Mouse (Mus musculus): Measurements from ENCODE around the gene Nr2f2. TPM values are rescaled to one million over a fixed set of nuclear protein-coding genes. Genes with fewer than 3 reads are reported as not detected.

Gene Nr2f2
- polyA plus RNA-seq, 1 experiment from 2014 or later, result 95.7 TPM

DNA sequence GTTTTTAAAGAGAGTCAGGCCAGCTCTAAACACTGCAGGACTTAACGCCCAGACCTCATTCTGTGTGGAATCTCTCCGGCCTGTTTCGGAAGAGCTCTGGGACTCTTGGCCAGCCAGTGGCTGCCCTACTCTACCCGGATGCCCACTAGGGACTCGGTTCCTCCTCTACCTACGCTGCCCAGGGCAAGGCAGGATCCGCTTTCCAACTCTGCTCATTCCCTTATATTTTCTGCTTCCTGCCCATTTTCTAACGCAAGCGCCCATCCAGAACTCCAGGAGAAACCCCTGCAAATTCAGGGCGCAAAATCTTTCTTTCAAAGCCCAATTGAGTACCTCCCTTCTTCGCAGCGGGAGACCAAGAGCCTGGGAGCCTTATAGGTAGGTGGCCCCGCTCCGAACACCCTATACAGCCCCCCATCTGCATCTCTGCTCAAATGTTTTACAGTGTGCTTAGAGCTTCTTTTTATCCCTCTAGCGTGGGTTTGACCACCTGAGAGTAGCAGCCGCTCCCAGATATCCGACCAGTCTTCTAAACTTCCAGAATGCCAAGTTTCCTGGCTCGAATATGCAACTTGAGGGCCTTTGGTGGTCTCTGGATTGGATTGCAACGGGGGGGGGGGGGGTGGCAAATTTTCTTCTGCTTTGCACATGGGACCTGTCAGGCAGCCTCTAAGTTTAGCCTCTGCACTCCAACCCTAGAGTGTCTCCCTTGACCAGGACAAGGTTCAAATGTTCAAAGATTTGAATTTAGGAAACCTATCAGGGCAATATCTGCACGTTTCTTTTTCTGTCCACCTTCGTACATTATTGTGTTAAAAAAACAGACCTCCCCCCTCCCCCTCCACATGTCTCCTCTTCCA is 40.1 kb downstream of the Nr2f2 start:
- H3K36me3 ChIP-seq (ENCODE audit: control insufficient read depth, insufficient read depth, low read length), result no peaks in the 10 kb centered on the region
- H3K9ac ChIP-seq (ENCODE audit: low read length), result no peak overlapping the region
- no peak overlapping the region for H3K4me2 ChIP-seq (ENCODE audit: low read depth, low read length)
- H3K27ac ChIP-seq (ENCODE audit: low read length), result no peak overlapping the region
- H3K4me1 ChIP-seq (replicated peaks; ENCODE audit: control insufficient read depth, insufficient read depth, low read length), result peaks cover 8% of the 10 kb centered on the region
- WGBS, result 18% methylated on average over 21 of the region's 21 CpGs
- no peak overlapping the region for H3K4me3 ChIP-seq (ENCODE audit: low read length)
- H3K9me3 ChIP-seq (ENCODE audit: control insufficient read depth, low read length), result no peaks in the 10 kb centered on the region
- no peak for ATAC-seq (ENCODE audit: low read depth)
- peaks cover 49% of the 10 kb centered on the region for H3K27me3 ChIP-seq (ENCODE audit: control insufficient read depth, insufficient read depth, low read depth, low read length)

DNA sequence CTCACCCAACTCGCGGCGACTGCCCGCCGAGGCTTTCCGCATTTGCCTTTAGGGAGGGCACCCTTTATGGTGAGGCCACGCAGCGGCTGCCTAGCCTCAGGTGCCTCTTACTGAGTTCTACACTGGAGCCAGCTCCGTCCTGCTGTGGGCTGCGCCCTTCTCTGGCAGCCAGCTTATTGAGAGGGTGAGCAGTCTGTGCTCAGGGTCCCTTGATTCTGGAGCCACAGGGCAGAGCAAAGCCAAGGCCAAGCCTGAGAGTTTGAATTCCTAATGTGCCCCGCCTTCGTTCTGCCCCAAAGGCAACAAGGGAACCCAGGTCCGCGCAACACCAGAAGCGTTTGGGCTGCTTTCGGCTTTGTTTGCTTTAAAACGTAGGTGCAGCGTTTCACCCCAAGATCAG is 41.2 kb downstream of the Nr2f2 start:
- H3K36me3 ChIP-seq (ENCODE audit: control insufficient read depth, insufficient read depth, low read length), result no peaks in the 10 kb centered on the region
- 10% methylated on average over 18 of the region's 18 CpGs for WGBS
- ATAC-seq (ENCODE audit: low read depth), result peak; percentile 60

DNA sequence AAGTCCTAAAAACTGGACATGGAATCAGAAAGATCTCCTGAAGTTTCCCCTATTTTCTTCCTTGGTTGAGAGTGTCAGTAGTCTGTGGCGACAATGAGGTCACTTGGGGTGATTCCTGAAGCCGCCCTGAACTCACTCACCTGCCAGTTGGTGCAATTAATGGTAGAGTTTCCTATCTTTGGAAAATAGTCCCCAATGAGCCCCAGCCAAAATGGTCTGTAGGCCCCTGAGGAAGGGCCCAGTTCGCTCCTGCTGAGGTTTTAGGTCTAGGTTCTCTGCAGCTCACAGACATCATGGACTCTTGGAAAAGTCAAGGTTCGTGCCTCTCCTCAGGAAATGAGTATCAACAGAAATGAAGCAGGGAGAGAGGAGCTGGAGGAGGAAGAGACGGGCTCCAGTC is 42.0 kb downstream of the Nr2f2 start:
- H3K9me3 ChIP-seq (ENCODE audit: control insufficient read depth, low read length), result no peaks in the 10 kb centered on the region
- no peak overlapping the region for H3K4me3 ChIP-seq (ENCODE audit: low read length)
- H3K27me3 ChIP-seq (ENCODE audit: control insufficient read depth, insufficient read depth, low read depth, low read length), result peaks cover 39% of the 10 kb centered on the region
- no peak for ATAC-seq (ENCODE audit: low read depth)
- no peak overlapping the region for H3K27ac ChIP-seq (ENCODE audit: low read length)
- no peaks in the 10 kb centered on the region for H3K36me3 ChIP-seq (ENCODE audit: control insufficient read depth, insufficient read depth, low read length)
- H3K9ac ChIP-seq (ENCODE audit: low read length), result no peak overlapping the region
- H3K4me2 ChIP-seq (ENCODE audit: low read depth, low read length), result no peak overlapping the region
- H3K4me1 ChIP-seq (replicated peaks; ENCODE audit: control insufficient read depth, insufficient read depth, low read length), result no peaks in the 10 kb centered on the region
- 50% methylated on average over 5 of the region's 5 CpGs for WGBS

More for the DNA sequence above, 41.2 kb downstream of the Nr2f2 start:
- no peaks in the 10 kb centered on the region for H3K9me3 ChIP-seq (ENCODE audit: control insufficient read depth, low read length)
- H3K4me1 ChIP-seq (replicated peaks; ENCODE audit: control insufficient read depth, insufficient read depth, low read length), result no peaks in the 10 kb centered on the region
- H3K27ac ChIP-seq (ENCODE audit: low read length), result no peak overlapping the region
- peak overlapping the region; percentile 39; the same call in 1 of the 2 replicates for H3K4me2 ChIP-seq (ENCODE audit: low read depth, low read length)
- peaks cover 42% of the 10 kb centered on the region for H3K27me3 ChIP-seq (ENCODE audit: control insufficient read depth, insufficient read depth, low read depth, low read length)
- H3K4me3 ChIP-seq (ENCODE audit: low read length), result peak overlapping the region; percentile 5
- H3K9ac ChIP-seq (ENCODE audit: low read length), result no peak overlapping the region

DNA sequence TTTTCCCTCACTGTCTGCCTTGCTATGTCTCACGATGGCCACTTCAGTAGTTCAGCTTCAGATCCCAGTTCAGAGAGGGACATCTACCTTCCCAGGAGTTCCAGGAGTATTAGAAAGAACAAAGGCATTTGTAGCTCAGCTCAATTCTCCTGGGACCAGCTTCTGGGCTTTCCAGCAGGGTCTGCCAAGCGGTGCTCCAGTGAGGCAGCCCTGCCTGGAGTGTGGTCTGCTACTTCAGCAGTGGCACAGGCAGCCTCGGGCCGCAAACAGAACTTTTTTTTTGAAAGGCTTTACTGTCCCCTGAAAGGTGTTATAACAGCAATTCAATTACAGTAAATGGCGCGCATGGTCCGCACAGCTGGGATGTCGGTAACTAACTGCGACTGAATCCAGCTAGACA is 42.5 kb downstream of the Nr2f2 start:
- Histone ChIP-seq H3K9ac (ENCODE audit: low read length) (no peak overlapping the region), H3K27ac (ENCODE audit: low read length) (no peak overlapping the region), H3K4me1 (replicated peaks; ENCODE audit: control insufficient read depth, insufficient read depth, low read length) (no peaks in the 10 kb centered on the region), H3K9me3 (ENCODE audit: control insufficient read depth, low read length) (no peaks in the 10 kb centered on the region), H3K27me3 (ENCODE audit: control insufficient read depth, insufficient read depth, low read depth, low read length) (peaks cover 35% of the 10 kb centered on the region), H3K4me3 (ENCODE audit: low read length) (no peak overlapping the region), H3K4me2 (ENCODE audit: low read depth, low read length) (no peak overlapping the region), H3K36me3 (ENCODE audit: control insufficient read depth, insufficient read depth, low read length) (no peaks in the 10 kb centered on the region)
- no peak for ATAC-seq (ENCODE audit: low read depth)
- WGBS, result 43% methylated on average over 9 of the region's 9 CpGs

DNA sequence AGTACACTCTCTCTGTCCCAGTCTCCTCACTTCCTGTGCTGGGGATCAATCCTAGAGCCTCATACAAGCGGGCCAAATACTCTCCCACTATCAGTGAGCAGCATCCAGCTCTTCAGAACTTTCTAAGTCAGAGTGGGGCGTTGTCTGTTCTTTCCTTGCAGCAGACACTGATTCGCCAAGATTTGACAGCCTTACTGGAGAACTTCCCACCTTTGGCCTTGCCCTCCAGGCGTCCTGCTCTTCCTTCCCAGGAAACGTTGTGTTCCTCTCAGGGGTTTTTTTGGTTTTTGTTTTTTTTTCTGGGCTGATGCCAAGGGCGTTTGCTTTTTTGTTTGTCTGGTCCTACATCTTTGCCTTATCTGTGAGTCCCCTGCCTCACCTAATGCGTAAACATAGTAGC is 60.8 kb downstream of the Nr2f2 start:
- no peak overlapping the region for H3K4me2 ChIP-seq (ENCODE audit: low read depth, low read length)
- no peak overlapping the region for H3K4me3 ChIP-seq (ENCODE audit: low read length)
- H3K36me3 ChIP-seq (ENCODE audit: control insufficient read depth, insufficient read depth, low read length), result no peaks in the 10 kb centered on the region
- no peaks in the 10 kb centered on the region for H3K4me1 ChIP-seq (replicated peaks; ENCODE audit: control insufficient read depth, insufficient read depth, low read length)
- H3K9me3 ChIP-seq (ENCODE audit: control insufficient read depth, low read length), result no peaks in the 10 kb centered on the region
- H3K9ac ChIP-seq (ENCODE audit: low read length), result no peak overlapping the region
- H3K27me3 ChIP-seq (ENCODE audit: control insufficient read depth, insufficient read depth, low read depth, low read length), result no peaks in the 10 kb centered on the region
- WGBS, result 38% methylated on average over 7 of the region's 7 CpGs
- H3K27ac ChIP-seq (ENCODE audit: low read length), result no peak overlapping the region
- no peak for ATAC-seq (ENCODE audit: low read depth)

DNA sequence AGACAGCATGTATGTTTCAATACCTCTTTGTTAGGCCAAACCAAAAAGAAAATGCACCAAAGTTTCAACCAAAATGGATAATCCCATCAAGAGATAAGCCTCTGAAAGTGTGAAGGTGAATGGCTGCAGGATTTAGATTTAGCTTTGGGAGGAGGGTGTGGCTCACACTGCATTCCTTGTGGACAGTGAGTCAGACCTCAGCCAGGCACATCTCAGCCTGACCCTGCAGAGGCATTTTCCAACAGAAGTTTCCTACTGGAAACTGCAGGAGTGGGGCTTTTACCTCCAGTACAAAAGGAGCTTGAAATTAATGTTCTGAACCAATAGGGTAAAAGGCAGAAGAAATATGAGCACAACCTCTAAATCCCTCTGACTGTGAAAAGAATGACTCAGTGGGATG is 62.1 kb downstream of the Nr2f2 start:
- H3K4me1 ChIP-seq (replicated peaks; ENCODE audit: control insufficient read depth, insufficient read depth, low read length), result no peaks in the 10 kb centered on the region
- H3K27me3 ChIP-seq (ENCODE audit: control insufficient read depth, insufficient read depth, low read depth, low read length), result no peaks in the 10 kb centered on the region
- H3K4me3 ChIP-seq (ENCODE audit: low read length), result no peak overlapping the region
- no peak for ATAC-seq (ENCODE audit: low read depth)
- no peaks in the 10 kb centered on the region for H3K9me3 ChIP-seq (ENCODE audit: control insufficient read depth, low read length)
- H3K4me2 ChIP-seq (ENCODE audit: low read depth, low read length), result no peak overlapping the region
- H3K27ac ChIP-seq (ENCODE audit: low read length), result no peak overlapping the region
- no peak overlapping the region for H3K9ac ChIP-seq (ENCODE audit: low read length)
- no peaks in the 10 kb centered on the region for H3K36me3 ChIP-seq (ENCODE audit: control insufficient read depth, insufficient read depth, low read length)

Data from lung, embryonic 16.5 days (tissue).